Mouse (Mus musculus): ENCODE results near the gene Zfp592.

The Zfp592 gene

GRCm38 (mm10) chr7:80993834-80994662, 567 bp downstream of the Zfp592 start:
- DNase-seq (ENCODE audit: low spot score), result no peak

- DNase-seq (ENCODE audit: low spot score), result no peak
Measured at GRCm38 (mm10) chr7:80994663-80995005, 1.2 kb downstream of the Zfp592 start.

- no peak for DNase-seq (ENCODE audit: low spot score)
Measured at GRCm38 (mm10) chr7:80995266-80996146, 2.0 kb downstream of the Zfp592 start.

- no peak for DNase-seq (ENCODE audit: low spot score)
Measured at GRCm38 (mm10) chr7:80997776-80998175, 4.3 kb downstream of the Zfp592 start.

- DNase-seq (ENCODE audit: low spot score), result no peak
Measured at GRCm38 (mm10) chr7:80999536-80999935, 6.1 kb downstream of the Zfp592 start.

GRCm38 (mm10) chr7:81001844-81002243, 8.4 kb downstream of the Zfp592 start:
- no peak for DNase-seq (ENCODE audit: low spot score)

- DNase-seq (ENCODE audit: low spot score), result no peak
Measured at GRCm38 (mm10) chr7:81004556-81005079, 11.1 kb downstream of the Zfp592 start.

GRCm38 (mm10) chr7:81005969-81006368, 12.5 kb downstream of the Zfp592 start:
- no peak for DNase-seq (ENCODE audit: low spot score)

GRCm38 (mm10) chr7:81008285-81008684, 14.8 kb downstream of the Zfp592 start:
- no peak for DNase-seq (ENCODE audit: low spot score)

- no peak for DNase-seq (ENCODE audit: low spot score)
Measured at GRCm38 (mm10) chr7:81011576-81011975, 18.1 kb downstream of the Zfp592 start.

- no peak for DNase-seq (ENCODE audit: low spot score)
Measured at GRCm38 (mm10) chr7:81020307-81020706, 26.8 kb downstream of the Zfp592 start.

- DNase-seq (ENCODE audit: low spot score), result no peak
Measured at GRCm38 (mm10) chr7:81022731-81023130, 29.2 kb downstream of the Zfp592 start.

- DNase-seq (ENCODE audit: low spot score), result no peak
Measured at GRCm38 (mm10) chr7:81024118-81024517, 30.6 kb downstream of the Zfp592 start.

- DNase-seq (ENCODE audit: low spot score), result no peak
Measured at GRCm38 (mm10) chr7:81024651-81025050, 31.2 kb downstream of the Zfp592 start.

- no peak for DNase-seq (ENCODE audit: low spot score)
Measured at GRCm38 (mm10) chr7:81025751-81026150, 32.3 kb downstream of the Zfp592 start.

- no peak for DNase-seq (ENCODE audit: low spot score)
Measured at GRCm38 (mm10) chr7:81039711-81040110, 46.2 kb downstream of the Zfp592 start.

- DNase-seq (ENCODE audit: low spot score), result no peak
Measured at GRCm38 (mm10) chr7:81043023-81043620, 49.6 kb downstream of the Zfp592 start.

GRCm38 (mm10) chr7:81047847-81048246, 54.4 kb downstream of the Zfp592 start:
- no peak for DNase-seq (ENCODE audit: low spot score)

- no peak for DNase-seq (ENCODE audit: low spot score)
Measured at GRCm38 (mm10) chr7:81048513-81048912, 55.0 kb downstream of the Zfp592 start.

- DNase-seq (ENCODE audit: low spot score), result no peak
Measured at GRCm38 (mm10) chr7:81049966-81050365, 56.5 kb downstream of the Zfp592 start.

- DNase-seq (ENCODE audit: low spot score), result no peak
Measured at GRCm38 (mm10) chr7:81055709-81056370, 62.4 kb downstream of the Zfp592 start.

GRCm38 (mm10) chr7:81057471-81057870, 64.0 kb downstream of the Zfp592 start, which contains the start of gene Alpk3:
Gene Alpk3, plus strand, starts transcription at chr7:81057600.
- no peak for DNase-seq (ENCODE audit: low spot score)

Data from urinary bladder, postnatal 14 days (tissue).